ENCODE assay signal across 8 mouse cellular contexts in the genomic region with DNA sequence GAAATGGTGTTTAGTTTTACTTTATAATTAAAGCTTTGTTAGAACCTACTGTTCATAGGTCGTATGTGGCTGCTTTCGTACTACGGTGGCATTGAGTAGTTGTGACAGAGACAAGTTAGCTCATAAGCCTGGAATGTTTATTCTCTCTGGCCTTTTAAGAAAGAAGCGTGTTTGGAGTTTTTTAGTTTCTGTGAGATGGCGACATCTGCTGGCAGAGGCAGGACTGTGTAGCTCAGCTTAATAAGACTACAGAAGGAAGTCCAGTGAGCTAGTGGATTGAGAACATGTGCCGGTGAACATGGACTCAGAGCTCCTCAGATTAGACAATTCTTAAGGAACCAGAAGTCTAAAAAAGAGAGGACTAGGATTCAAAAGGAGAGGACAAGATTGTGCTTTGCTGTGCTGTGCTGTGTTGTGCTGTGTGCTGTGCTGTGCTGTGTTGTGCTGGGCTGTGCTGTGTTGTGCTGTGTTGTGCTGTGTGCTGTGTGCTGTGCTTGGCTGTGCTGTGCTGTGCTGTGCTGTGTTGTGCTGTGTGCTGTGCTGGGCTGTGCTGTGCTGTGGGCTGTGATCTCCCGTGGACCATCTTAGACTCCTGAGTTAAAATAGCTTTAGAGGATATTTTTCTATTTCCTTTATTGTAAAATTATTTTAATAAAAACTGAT. TPM values are rescaled to one million over a fixed set of nuclear protein-coding genes. Genes with fewer than 3 reads are reported as not detected.
DNase-seq lines count a peak whose midpoint lies in the region; ATAC-seq lines count a peak whose summit lies in the region.

No protein-coding gene starts in this region.

- ATAC-seq in activated CD4-positive, CD25-positive, alpha-beta regulatory T cell, adult 4 months = peak; percentile 86
- peak; percentile 87 for ATAC-seq in common myeloid progenitor, adult 5-6 weeks (replicated peaks; ENCODE audit: low read depth, poor library complexity, severe bottlenecking)
- ATAC-seq in megakaryocyte, adult 5-6 weeks (ENCODE audit: poor library complexity, severe bottlenecking) = peak; percentile 91

- peak; percentile 66 for DNase-seq in gastrocnemius, postnatal 10 days
- DNase-seq in hindlimb bud, embryonic 11.5 days (ENCODE audit: extremely low spot score, low read depth, low spot score) = peak; percentile 64
- DNase-seq in left cerebral cortex, adult 18-20 months (ENCODE audit: low spot score in 2 of 2) = peak; percentile 75 to 77
- DNase-seq in right cerebral cortex, postnatal 10 days (ENCODE audit: low spot score in 2 of 2) = peak; percentile 83 to 86
- peak; percentile 53 to 69 for DNase-seq in urinary bladder, postnatal 4 days (ENCODE audit: low spot score in 2 of 2)

RNA-seq across cellular contexts. Expression of gene Ccdc14, which starts 9.9 kb away (rescaled TPM):
- 1 to 10 TPM; 2.9 to 3.1 TPM for polyA plus RNA-seq in activated CD4-positive, CD25-positive, alpha-beta regulatory T cell, adult 4 months (2017; shearing (Covaris generic))
- 11.9 and 12.8 TPM in 2 replicates for total RNA-seq in common myeloid progenitor, adult 5-6 weeks (2017)
- 1 to 10 TPM; 5.3 to 5.6 TPM for total RNA-seq in gastrocnemius, postnatal 10 days (2021)
- 1 to 10 TPM; 2.6 to 2.9 TPM for total RNA-seq in left cerebral cortex, adult 18-20 months (2021)
- total RNA-seq in megakaryocyte, adult 5-6 weeks (2015) = 4.8 and 5.1 TPM in 2 replicates
- 6.5 and 7.7 TPM in 2 replicates for total RNA-seq in megakaryocyte, adult 5-6 weeks (2017)

RNA-seq across cellular contexts. Expression of gene Mylk, which starts 44.7 kb away (rescaled TPM):
- under 1 TPM in 1 of 2 experiments, not detected in 1; 0.30 TPM for polyA plus RNA-seq in activated CD4-positive, CD25-positive, alpha-beta regulatory T cell, adult 4 months (2017; shearing (Covaris generic))
- total RNA-seq in common myeloid progenitor, adult 5-6 weeks (2017) = 3.9 and 9.3 TPM in 2 replicates
- 10 to 100 TPM; 33.0 to 38.8 TPM for total RNA-seq in gastrocnemius, postnatal 10 days (2021)
- total RNA-seq in left cerebral cortex, adult 18-20 months (2021) = 10 to 100 TPM; 13.8 to 15.7 TPM
- 1.6 and 1.9 TPM in 2 replicates for total RNA-seq in megakaryocyte, adult 5-6 weeks (2015)
- 2.4 and 5.0 TPM in 2 replicates for total RNA-seq in megakaryocyte, adult 5-6 weeks (2017)

RNA-seq across cellular contexts. Expression of gene Ropn1, which starts 50.6 kb away (rescaled TPM):
- polyA plus RNA-seq in activated CD4-positive, CD25-positive, alpha-beta regulatory T cell, adult 4 months (2017; shearing (Covaris generic)) = not detected
- not detected in 2 replicates for total RNA-seq in common myeloid progenitor, adult 5-6 weeks (2017)
- total RNA-seq in gastrocnemius, postnatal 10 days (2021) = not detected
- total RNA-seq in left cerebral cortex, adult 18-20 months (2021) = not detected
- not detected in 2 replicates for total RNA-seq in megakaryocyte, adult 5-6 weeks (2015)
- total RNA-seq in megakaryocyte, adult 5-6 weeks (2017) = not detected in 2 replicates

Comparison
In these comparisons a context has a peak if more than half of its experiments do, and no peak if none do; other contexts are left out.
1. Peak in every context shown above with its lines: DNase-seq and ATAC-seq.